Comparison of ENCODE assay signal across 10 mouse cellular contexts in genomic region chr4:46853852-46854460, GRCm38 (mm10).
A peak's percentile ranks its signal among the peaks of the same experiment; 100 is the strongest.
DNase-seq lines count a peak whose midpoint lies in the region; ATAC-seq and TF ChIP-seq lines count a peak whose summit lies in the region.
"Had no signal": no experiment of that assay in that cellular context is flagged by ENCODE, and none has a peak within 500 bp of the region (broad histone marks: within the 10 kb centered on the region; RNA-seq: fewer than 3 reads in every experiment).

No protein-coding gene starts in this region.

- H3K4me3 ChIP-seq in hindbrain, embryonic 16.5 days (ENCODE audit: low read length), result no peak overlapping the region
- no peak overlapping the region for H3K4me3 ChIP-seq in hindbrain, embryonic 12.5 days
- peak overlapping the region; percentile 81 for H3K4me3 ChIP-seq in bone marrow, adult 2 months (replicated peaks; ENCODE audit: control insufficient read depth, low read depth, low read length)
- peak overlapping the region; percentile 77 for H3K4me3 ChIP-seq in erythroblast, embryonic 14.5 days (replicated peaks)
- no peak overlapping the region for H3K4me3 ChIP-seq in neural tube, embryonic 15.5 days (replicated peaks)
- H3K4me3 ChIP-seq: midbrain, embryonic 12.5 days had no signal

- ATAC-seq in hindbrain, embryonic 16.5 days, result no peak
- ATAC-seq in hindbrain, embryonic 12.5 days (ENCODE audit: low FRiP score), result no peak
- ATAC-seq in neural tube, embryonic 15.5 days (ENCODE audit: low FRiP score), result no peak

- 81% methylated on average over 12 of the region's 12 CpGs for WGBS in hindbrain, embryonic 16.5 days
- 85% methylated on average over 12 of the region's 12 CpGs for WGBS in hindbrain, embryonic 12.5 days
- 34% methylated on average over 12 of the region's 12 CpGs for WGBS in bone marrow, adult 2 months
- 81% methylated on average over 12 of the region's 12 CpGs for WGBS in neural tube, embryonic 15.5 days

- no peak overlapping the region for H3K4me2 ChIP-seq in hindbrain, embryonic 16.5 days (ENCODE audit: low read length)
- no peak overlapping the region for H3K4me2 ChIP-seq in hindbrain, embryonic 12.5 days (replicated peaks)
- H3K4me2 ChIP-seq in neural tube, embryonic 15.5 days, result no peak overlapping the region
- H3K4me2 ChIP-seq: midbrain, embryonic 12.5 days had no signal

- H3K36me3 ChIP-seq in hindbrain, embryonic 16.5 days (ENCODE audit: control insufficient read depth, insufficient read depth, low read length), result no peaks in the 10 kb centered on the region
- no peaks in the 10 kb centered on the region for H3K36me3 ChIP-seq in hindbrain, embryonic 12.5 days
- peaks cover 55% of the 10 kb centered on the region for H3K36me3 ChIP-seq in erythroblast, embryonic 14.5 days (ENCODE audit: control insufficient read depth)
- H3K36me3 ChIP-seq in neural tube, embryonic 15.5 days, result no peaks in the 10 kb centered on the region
- H3K36me3 ChIP-seq: midbrain, embryonic 12.5 days had no signal

- peaks cover 3% of the 10 kb centered on the region; the same call in 1 of the 2 replicates for H3K9me3 ChIP-seq in hindbrain, embryonic 16.5 days (ENCODE audit: control insufficient read depth, low read length)
- no peaks in the 10 kb centered on the region for H3K9me3 ChIP-seq in hindbrain, embryonic 12.5 days (replicated peaks)
- H3K9me3 ChIP-seq in erythroblast, embryonic 14.5 days (ENCODE audit: control insufficient read depth, low read length), result peaks cover 25% of the 10 kb centered on the region
- no peaks in the 10 kb centered on the region for H3K9me3 ChIP-seq in neural tube, embryonic 15.5 days (replicated peaks)

- TF ChIP-seq CTCF in bone marrow, adult 2 months (IDR thresholded peaks at IDR 0.05; ENCODE audit: control insufficient read depth, insufficient read depth, low read length), result no peak

- TF ChIP-seq POLR2A in bone marrow, adult 2 months (IDR thresholded peaks at IDR 0.05; ENCODE audit: borderline replicate concordance, control insufficient read depth, low read depth, low read length), result peak; percentile 55; the same call in 1 of the 2 replicates

- no peak for DNase-seq in kidney, postnatal 10 days
- no peak for DNase-seq in cerebellum, postnatal 36 days
- DNase-seq: gastrocnemius, postnatal 36 days; thymus, adult 18-20 months had no signal

- no peaks in the 10 kb centered on the region for H3K27me3 ChIP-seq in hindbrain, embryonic 16.5 days (replicated peaks; ENCODE audit: control insufficient read depth, insufficient read depth, low read length)
- H3K27me3 ChIP-seq in hindbrain, embryonic 12.5 days, result peaks cover 6% of the 10 kb centered on the region; the same call in 1 of the 2 replicates
- H3K27me3 ChIP-seq in erythroblast, embryonic 14.5 days (ENCODE audit: control insufficient read depth), result no peaks in the 10 kb centered on the region
- H3K27me3 ChIP-seq in neural tube, embryonic 15.5 days (replicated peaks), result no peaks in the 10 kb centered on the region
- H3K27me3 ChIP-seq: midbrain, embryonic 12.5 days had no signal

- peak overlapping the region; percentile 65; the same call in 1 of the 2 replicates for H3K27ac ChIP-seq in hindbrain, embryonic 16.5 days (ENCODE audit: low read depth, low read length)
- H3K27ac ChIP-seq in hindbrain, embryonic 12.5 days, result no peak overlapping the region
- peak overlapping the region; percentile 85 for H3K27ac ChIP-seq in bone marrow, adult 2 months (ENCODE audit: control insufficient read depth, insufficient read depth, low read depth, low read length, poor library complexity)
- H3K27ac ChIP-seq in neural tube, embryonic 15.5 days (replicated peaks), result peak overlapping the region; percentile 77
- H3K27ac ChIP-seq: midbrain, embryonic 12.5 days had no signal

- peaks cover 23% of the 10 kb centered on the region for H3K4me1 ChIP-seq in hindbrain, embryonic 16.5 days (ENCODE audit: control insufficient read depth, insufficient read depth, low read depth, low read length)
- peaks cover 6% of the 10 kb centered on the region for H3K4me1 ChIP-seq in hindbrain, embryonic 12.5 days
- peaks cover 2% of the 10 kb centered on the region; the same call in 1 of the 2 replicates for H3K4me1 ChIP-seq in bone marrow, adult 2 months (ENCODE audit: control insufficient read depth, insufficient read depth, low read length)
- peaks cover 70% of the 10 kb centered on the region for H3K4me1 ChIP-seq in erythroblast, embryonic 14.5 days (ENCODE audit: control insufficient read depth)
- H3K4me1 ChIP-seq in neural tube, embryonic 15.5 days, result peaks cover 41% of the 10 kb centered on the region

- H3K9ac ChIP-seq in hindbrain, embryonic 16.5 days (ENCODE audit: low read depth, low read length), result no peak overlapping the region
- H3K9ac ChIP-seq in hindbrain, embryonic 12.5 days, result no peak overlapping the region
- H3K9ac ChIP-seq in neural tube, embryonic 15.5 days (replicated peaks), result no peak overlapping the region
- H3K9ac ChIP-seq: midbrain, embryonic 12.5 days had no signal

Comparison
In these comparisons a context has a peak if more than half of its experiments do, and no peak if none do; other contexts are left out.
1. H3K4me3 ChIP-seq: peak in bone marrow, adult 2 months (single experiment) and erythroblast, embryonic 14.5 days (single experiment); none in hindbrain, embryonic 16.5 days (single experiment), hindbrain, embryonic 12.5 days (single experiment) and neural tube, embryonic 15.5 days (single experiment).